Mouse (Mus musculus) C2C12 (cell line): Measurements from ENCODE around the gene Nav2.

Source experiments
- CTCF ChIP-seq: IDR thresholded peaks from one replicate; pipeline ENCODE4 v1.5.1; 2011; ENCODE audit not compliant: control insufficient read depth, insufficient read depth, insufficient read length
- MAX ChIP-seq: IDR thresholded peaks from one replicate; pipeline ENCODE4 v1.6.1; 2011; ENCODE audit warnings: mild to moderate bottlenecking, control low read depth
- MYOG ChIP-seq: IDR thresholded peaks from one replicate; pipeline ENCODE4 v1.6.1; 2011; ENCODE audit not compliant: control insufficient read depth, insufficient read length; ENCODE audit errors: extremely low read depth

DNA sequence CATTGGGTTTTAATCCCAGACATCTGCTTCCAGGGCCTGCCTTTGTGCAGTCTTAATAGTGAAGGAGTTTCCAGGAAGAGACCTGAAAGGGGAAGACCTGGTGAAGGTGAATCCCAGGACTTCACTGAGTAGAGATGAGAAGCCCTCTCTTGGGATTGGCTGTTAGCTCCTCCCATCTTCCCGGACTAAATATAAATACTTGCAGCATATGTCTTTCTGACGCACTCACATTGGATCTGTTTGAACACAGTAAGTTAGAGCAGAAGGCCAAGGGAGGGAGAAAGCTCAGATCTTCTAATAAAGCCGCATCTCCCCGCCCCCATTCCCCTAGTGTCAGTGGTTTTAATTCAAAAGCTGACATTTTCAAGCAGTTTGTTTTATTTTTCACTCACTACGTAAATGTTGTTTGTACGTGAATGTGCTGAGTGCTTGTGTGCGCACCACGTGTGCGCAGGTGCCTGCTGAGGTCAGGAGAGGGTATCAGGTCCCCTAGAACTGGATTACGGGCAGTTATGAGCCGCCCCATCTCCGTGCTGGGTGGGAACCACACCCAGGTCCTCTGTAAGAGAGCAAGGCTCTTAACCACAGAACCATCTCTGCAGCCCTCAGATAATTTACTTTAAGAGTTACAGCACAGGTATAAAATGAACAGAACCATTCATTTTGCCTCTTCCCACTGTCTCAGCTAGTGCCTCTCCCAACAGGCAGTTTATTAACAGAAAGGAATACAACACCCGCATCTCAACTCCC, 365.6 kb downstream of the Nav2 start:
- no peak for TF ChIP-seq CTCF
- TF ChIP-seq MAX: no peak
- no peak for TF ChIP-seq MYOG
